Mouse (Mus musculus): Measurements from ENCODE around the gene Pgp. TPM values are rescaled to one million over a fixed set of nuclear protein-coding genes. Genes with fewer than 3 reads are reported as not detected.

Gene Pgp
- polyA plus RNA-seq (2012; ENCODE audit: low replicate concordance): 27.9 and 34.1 TPM in 2 replicates

GRCm38 (mm10) chr17:24469910-24470602 lies at the start of gene Pgp, which contains the start of gene E4f1:
TSS of gene Pgp (plus strand) at chr17:24470392.
TSS of gene E4f1 (minus strand) at chr17:24470313.

GRCm38 (mm10) chr17:24426471-24427169 lies 43.6 kb upstream of the Pgp start, which contains the start of gene Eci1:
TSS of gene Eci1 (plus strand) at chr17:24426641.

GRCm38 (mm10) chr17:24442632-24443155 lies 27.5 kb upstream of the Pgp start, which contains the start of gene Dnase1l2:
TSS of gene Dnase1l2 (minus strand) at chr17:24443105.

GRCm38 (mm10) chr17:24473612-24474275 lies 3.6 kb downstream of the Pgp start, which contains the start of gene Bricd5:
TSS of gene Bricd5 (plus strand) at chr17:24473884.

GRCm38 (mm10) chr17:24478663-24479380 lies 8.6 kb downstream of the Pgp start, which contains the start of gene Mlst8:
TSS of gene Mlst8 (minus strand) at chr17:24479078.

GRCm38 (mm10) chr17:24488186-24488661 lies 18.0 kb downstream of the Pgp start, which contains the start of gene Caskin1:
TSS of gene Caskin1 (plus strand) at chr17:24488601.

Other genes with a start within 250 kb of the Pgp start
- 10.9 and 11.9 TPM in 2 replicates for gene Tedc2, start 249.5 kb upstream of the Pgp start, polyA plus RNA-seq (2012; ENCODE audit: low replicate concordance)
- 7.7 and 18.3 TPM in 2 replicates for gene Ccnf, start 218.9 kb upstream of the Pgp start, polyA plus RNA-seq (2012; ENCODE audit: low replicate concordance)
- not detected in 2 replicates for gene Abca17, start 119.3 kb upstream of the Pgp start, polyA plus RNA-seq (2012; ENCODE audit: low replicate concordance)
- 21.5 and 52.7 TPM in 2 replicates for gene Abca3, start 118.4 kb upstream of the Pgp start, polyA plus RNA-seq (2012; ENCODE audit: low replicate concordance)
- gene Rnps1, start 55.8 kb upstream of the Pgp start, polyA plus RNA-seq (2012; ENCODE audit: low replicate concordance): 102 and 132 TPM in 2 replicates
- gene Eci1, start 43.8 kb upstream of the Pgp start, polyA plus RNA-seq (2012; ENCODE audit: low replicate concordance): 29.8 and 42.0 TPM in 2 replicates
- gene Dnase1l2, start 27.3 kb upstream of the Pgp start, polyA plus RNA-seq (2012; ENCODE audit: low replicate concordance): 0.31 and 0.68 TPM in 2 replicates
- gene E4f1, start 79 bp upstream of the Pgp start, polyA plus RNA-seq (2012; ENCODE audit: low replicate concordance): 32.1 and 40.4 TPM in 2 replicates
- gene Bricd5, start 3.5 kb downstream of the Pgp start, polyA plus RNA-seq (2012; ENCODE audit: low replicate concordance): 0.24 and 0.74 TPM in 2 replicates
- 5.3 and 8.0 TPM in 2 replicates for gene Mlst8, start 8.7 kb downstream of the Pgp start, polyA plus RNA-seq (2012; ENCODE audit: low replicate concordance)
- 0.02 and 0.07 TPM in 2 replicates for gene Caskin1, start 18.2 kb downstream of the Pgp start, polyA plus RNA-seq (2012; ENCODE audit: low replicate concordance)
- gene Traf7, start 57.5 kb downstream of the Pgp start, polyA plus RNA-seq (2012; ENCODE audit: low replicate concordance): 156 and 190 TPM in 2 replicates
- 0.76 and 1.9 TPM in 2 replicates for gene Rab26, start 63.8 kb downstream of the Pgp start, polyA plus RNA-seq (2012; ENCODE audit: low replicate concordance)
- 24.7 and 24.9 TPM in 2 replicates for gene Pkd1, start 79.4 kb downstream of the Pgp start, polyA plus RNA-seq (2012; ENCODE audit: low replicate concordance)
- gene Tsc2, start 162.2 kb downstream of the Pgp start, polyA plus RNA-seq (2012; ENCODE audit: low replicate concordance): 37.6 and 45.7 TPM in 2 replicates
- 3.8 and 6.9 TPM in 2 replicates for gene Nthl1, start 162.3 kb downstream of the Pgp start, polyA plus RNA-seq (2012; ENCODE audit: low replicate concordance)
- gene Slc9a3r2, start 179.9 kb downstream of the Pgp start, polyA plus RNA-seq (2012; ENCODE audit: low replicate concordance): 3.8 and 6.4 TPM in 2 replicates
- 0.36 and 0.52 TPM in 2 replicates for gene Npw, start 188.1 kb downstream of the Pgp start, polyA plus RNA-seq (2012; ENCODE audit: low replicate concordance)
- gene Zfp598, start 199.3 kb downstream of the Pgp start, polyA plus RNA-seq (2012; ENCODE audit: low replicate concordance): 56.2 and 93.5 TPM in 2 replicates
- gene Syngr3, start 219.6 kb downstream of the Pgp start, polyA plus RNA-seq (2012; ENCODE audit: low replicate concordance): 0.15 and 0.24 TPM in 2 replicates
- 52.3 and 54.6 TPM in 2 replicates for gene Gfer, start 225.8 kb downstream of the Pgp start, polyA plus RNA-seq (2012; ENCODE audit: low replicate concordance)
- 5.9 and 10.3 TPM in 2 replicates for gene Noxo1, start 225.8 kb downstream of the Pgp start, polyA plus RNA-seq (2012; ENCODE audit: low replicate concordance)
- gene Tbl3, start 237.3 kb downstream of the Pgp start, polyA plus RNA-seq (2012; ENCODE audit: low replicate concordance): 8.7 and 12.3 TPM in 2 replicates
- gene Rnf151, start 247.7 kb downstream of the Pgp start, polyA plus RNA-seq (2012; ENCODE audit: low replicate concordance): 0.16 and 0.36 TPM in 2 replicates
- 42.1 and 88.6 TPM in 2 replicates for gene Rps2, start 247.7 kb downstream of the Pgp start, polyA plus RNA-seq (2012; ENCODE audit: low replicate concordance)

Measured in hematopoietic multipotent progenitor cell, adult 10-12 weeks (in vitro differentiated cells).